Mouse (Mus musculus): ENCODE results near the gene Gm49325.

The Gm49325 gene

DNA sequence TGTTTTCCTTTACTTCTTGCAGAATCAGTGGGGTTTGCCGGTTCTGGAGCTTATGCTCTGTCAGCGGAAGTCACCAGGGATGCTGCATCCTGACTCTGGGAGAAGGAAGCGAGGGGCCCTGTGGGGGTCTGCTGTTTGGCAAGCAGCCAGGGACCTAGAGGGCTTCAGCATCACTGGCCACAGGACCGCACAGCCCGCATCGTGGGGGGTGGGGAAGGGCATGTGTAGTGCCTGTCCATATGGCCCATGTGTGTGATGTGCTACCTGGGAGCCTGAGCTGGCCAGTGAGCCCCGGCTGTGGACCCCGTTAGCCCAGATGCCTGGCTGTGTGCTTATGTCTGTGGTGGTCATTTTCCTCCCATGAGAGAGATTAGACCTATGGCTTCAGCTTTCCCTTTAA is 16.2 kb upstream of the Gm49325 start:
- no peak for DNase-seq

DNA sequence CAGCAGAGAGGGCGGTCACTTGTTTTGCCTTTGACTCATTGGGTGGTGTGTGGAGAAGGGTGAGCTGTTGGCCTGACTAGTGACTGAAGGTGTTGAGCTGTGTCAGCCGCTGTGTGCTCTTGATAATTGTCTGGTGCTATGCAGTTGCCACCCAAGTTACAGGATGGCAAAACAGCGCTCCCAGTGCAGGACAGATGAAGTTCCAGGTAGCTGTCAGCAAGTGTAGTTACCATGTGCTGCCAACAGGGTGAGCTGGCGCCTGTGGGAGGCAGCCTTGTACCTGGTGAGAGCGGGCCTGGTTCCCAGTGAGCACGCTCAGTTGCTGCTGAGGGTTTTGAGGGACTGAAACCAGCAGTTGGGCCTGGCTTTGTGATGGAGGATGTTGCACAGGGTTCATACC is 15.2 kb upstream of the Gm49325 start:
- DNase-seq = peak; percentile 73 to 74

DNA sequence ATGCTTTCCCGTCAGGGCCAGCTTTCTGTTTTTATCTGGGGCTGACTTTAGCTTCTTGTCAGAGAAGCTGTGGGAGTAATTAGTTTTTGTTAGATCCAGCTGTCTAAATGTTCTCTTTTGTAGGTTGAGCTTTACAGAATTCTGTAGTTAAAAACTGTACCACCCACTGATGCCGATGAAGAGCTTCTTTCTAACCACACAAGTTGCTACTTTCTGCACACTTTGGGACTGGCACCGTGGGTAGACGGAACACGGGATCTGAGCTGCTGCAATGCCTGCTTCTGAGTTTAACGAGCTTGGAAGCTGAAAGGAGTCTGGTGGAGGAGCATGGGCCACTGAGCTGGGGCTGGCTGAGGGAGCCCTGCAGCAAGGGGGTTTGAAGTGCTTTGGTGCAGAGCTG is 14.5 kb upstream of the Gm49325 start:
- no peak for DNase-seq

DNA sequence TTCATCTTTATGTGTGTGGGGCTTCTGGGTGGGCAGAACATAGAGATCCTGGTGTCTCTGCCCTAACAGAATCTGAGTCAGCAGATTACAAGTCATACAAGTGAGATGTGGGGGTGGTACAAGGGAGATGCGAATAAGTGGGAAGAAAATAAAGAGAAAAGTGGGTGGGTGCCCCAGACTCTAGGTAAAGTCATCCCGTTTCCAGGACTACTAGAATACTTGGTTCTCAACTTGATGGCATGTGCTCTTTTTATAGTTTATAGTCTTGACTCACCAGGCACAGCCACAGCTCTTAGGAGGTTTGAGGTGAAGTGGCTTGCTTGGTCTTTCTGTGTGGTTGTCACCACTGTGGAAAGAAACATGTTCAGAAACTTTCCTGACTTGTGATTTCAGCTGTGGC is 9.9 kb upstream of the Gm49325 start:
- DNase-seq = no peak

- no peak for DNase-seq
These were observed 3.0 kb upstream of the Gm49325 start for GRCm38 (mm10) chr10:77603021-77603420.

DNA sequence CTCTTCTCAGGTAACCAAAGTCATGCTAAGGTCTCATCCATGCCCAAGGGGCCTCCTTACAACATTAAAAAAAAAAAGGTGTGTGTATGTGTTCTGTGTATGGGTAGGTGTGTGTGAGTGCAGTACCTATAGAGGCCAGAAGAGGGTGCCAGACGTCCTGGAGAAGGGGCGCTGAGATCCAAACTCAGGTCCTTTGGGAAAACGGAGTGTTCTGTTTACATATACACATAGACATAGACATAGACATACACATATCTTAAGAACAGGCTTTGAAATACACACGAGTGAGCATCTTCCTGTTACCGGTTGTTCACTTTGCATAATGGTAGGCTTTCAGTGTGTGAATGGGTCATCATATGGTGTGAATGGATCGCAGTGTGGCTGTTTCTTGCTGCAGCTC is 1.9 kb upstream of the Gm49325 start:
- no peak for DNase-seq

GRCm38 (mm10) chr10:77604958-77605357 is 1.0 kb upstream of the Gm49325 start:
- no peak for DNase-seq

GRCm38 (mm10) chr10:77605368-77605767 is 629 bp upstream of the Gm49325 start:
- no peak for DNase-seq

- DNase-seq = peak in 1 of 2 experiments; percentile 39
These were observed 858 bp downstream of the Gm49325 start for GRCm38 (mm10) chr10:77606855-77607254.

DNA sequence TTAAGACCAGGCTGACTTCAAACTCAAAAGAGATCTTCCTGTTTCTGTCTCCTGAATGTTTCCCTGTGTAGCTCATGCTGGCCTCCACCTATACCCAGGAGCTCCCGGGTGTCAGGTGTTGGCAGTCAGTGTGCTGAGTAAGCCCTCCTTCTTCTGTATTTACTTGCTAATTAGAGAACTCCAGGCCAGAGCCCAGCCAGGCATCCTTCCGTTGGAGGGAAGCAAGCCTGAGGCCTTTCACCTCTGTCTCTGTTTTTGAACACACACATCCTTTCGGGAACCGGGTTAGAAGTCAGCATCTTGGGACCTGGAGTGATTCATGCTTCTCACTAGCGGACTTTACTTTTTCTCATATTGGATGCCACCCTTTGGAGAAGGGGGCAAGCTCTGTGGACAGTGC is 1.4 kb downstream of the Gm49325 start:
- no peak for DNase-seq

GRCm38 (mm10) chr10:77608589-77608988 is 2.6 kb downstream of the Gm49325 start:
- no peak for DNase-seq

DNA sequence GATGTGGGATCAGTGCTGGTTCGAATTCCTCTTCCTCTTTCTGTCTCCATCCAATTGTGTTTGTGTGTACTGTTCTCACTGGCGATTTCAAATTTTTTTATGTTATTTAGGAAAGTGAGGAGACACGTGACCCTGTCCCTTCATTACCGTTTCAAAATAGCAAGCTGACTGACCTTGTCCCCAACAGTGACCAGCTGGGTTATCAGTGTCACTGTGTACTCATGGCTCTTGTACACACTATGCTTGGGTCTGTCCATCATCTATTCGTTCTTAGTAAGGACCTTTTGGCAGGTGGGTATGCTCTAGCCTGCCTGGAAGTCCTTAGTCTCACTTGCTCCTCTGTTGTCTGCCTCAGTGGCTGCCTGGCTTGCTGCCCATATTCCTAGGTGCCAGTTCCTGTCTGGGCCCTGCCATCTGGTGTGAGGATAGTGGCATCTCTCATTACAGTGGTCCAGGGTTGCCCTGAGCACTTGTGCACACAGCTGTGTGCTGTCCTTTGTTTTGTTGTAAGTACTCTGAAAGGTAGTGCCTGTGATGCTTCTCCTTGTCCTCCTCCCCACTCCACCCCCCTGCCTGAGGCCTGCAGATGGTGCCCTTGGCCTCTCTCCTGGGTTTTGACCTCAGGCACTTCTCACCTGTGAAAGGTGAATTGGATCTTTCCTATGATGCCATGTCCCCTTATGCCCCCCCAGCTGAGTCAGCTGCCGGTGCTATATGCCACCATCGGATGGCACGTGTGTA is 4.4 kb downstream of the Gm49325 start:
- DNase-seq = no peak

GRCm38 (mm10) chr10:77613409-77613808 is 7.4 kb downstream of the Gm49325 start:
- DNase-seq = no peak

GRCm38 (mm10) chr10:77615647-77616046 is 9.7 kb downstream of the Gm49325 start:
- DNase-seq = no peak

DNA sequence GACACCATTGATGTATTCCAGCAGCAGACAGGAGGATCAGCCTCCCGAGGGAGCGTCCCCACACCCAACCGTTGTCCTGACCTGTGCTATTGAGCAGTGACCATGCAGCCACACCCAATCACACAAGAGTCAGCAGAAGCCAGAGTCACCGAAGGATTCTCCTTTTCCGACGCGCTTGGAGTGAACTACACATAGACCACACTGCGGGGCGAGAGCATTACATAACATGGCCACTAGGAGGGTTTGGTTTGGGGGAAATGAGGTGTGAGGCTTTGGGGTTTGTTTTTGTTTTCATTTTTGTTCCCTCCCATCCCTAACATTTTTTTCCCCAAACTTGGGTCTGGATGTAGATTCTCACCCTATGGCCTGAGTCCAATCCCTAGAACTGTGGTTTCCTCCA is 10.2 kb downstream of the Gm49325 start:
- no peak for DNase-seq

- DNase-seq = no peak
These were observed 10.9 kb downstream of the Gm49325 start for GRCm38 (mm10) chr10:77616926-77617325.

DNA sequence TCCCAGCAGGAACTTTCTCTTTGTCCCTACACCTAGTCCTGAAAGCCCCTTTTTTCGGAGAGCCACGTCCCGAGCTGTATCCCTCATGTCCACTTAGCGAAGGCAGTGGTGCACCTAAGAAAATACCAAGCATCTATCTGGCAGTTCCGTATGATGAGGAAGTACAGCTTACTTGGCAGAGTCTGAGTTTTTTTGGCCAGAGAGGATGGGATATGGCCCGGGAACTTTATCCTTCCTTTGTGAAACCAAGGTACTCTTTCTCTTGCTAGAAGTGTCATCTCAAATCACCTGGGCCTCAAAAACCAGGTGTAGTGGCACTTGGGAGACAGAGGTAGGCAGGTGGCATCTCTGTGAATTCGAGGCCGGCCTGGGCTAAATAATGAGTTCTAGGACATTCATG is 15.5 kb downstream of the Gm49325 start:
- DNase-seq = no peak

GRCm38 (mm10) chr10:77622055-77622988 is 16.3 kb downstream of the Gm49325 start, which contains the start of gene Ube2g2:
TSS of gene Ube2g2 (plus strand) at chr10:77622275.
- DNase-seq = peak; percentile 94 to 95

GRCm38 (mm10) chr10:77623069-77623492 is 17.1 kb downstream of the Gm49325 start:
- DNase-seq = no peak

- no peak for DNase-seq
These were observed 17.8 kb downstream of the Gm49325 start for GRCm38 (mm10) chr10:77623639-77624400.

- DNase-seq = no peak
These were observed 18.6 kb downstream of the Gm49325 start for GRCm38 (mm10) chr10:77624570-77624995.

DNA sequence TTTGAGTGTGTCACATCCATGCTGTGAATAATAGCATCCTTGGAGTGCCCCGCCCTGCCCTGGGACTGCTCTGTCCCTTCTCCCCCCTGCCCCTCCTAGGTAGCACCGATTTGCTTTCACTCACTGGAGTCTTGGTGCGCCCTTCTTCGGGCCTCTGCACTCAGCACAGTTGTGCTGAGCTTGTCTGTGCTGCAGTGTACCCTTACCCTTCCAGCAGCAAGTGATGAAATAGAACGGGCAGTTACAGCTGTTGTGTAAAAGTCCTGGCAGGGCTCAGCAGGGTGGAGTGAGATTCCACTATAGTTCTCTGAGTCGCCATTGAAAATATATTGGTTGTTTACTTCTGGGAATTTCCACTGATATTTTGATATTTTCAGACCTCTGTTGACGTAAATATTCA is 20.0 kb downstream of the Gm49325 start:
- DNase-seq = no peak

DNA sequence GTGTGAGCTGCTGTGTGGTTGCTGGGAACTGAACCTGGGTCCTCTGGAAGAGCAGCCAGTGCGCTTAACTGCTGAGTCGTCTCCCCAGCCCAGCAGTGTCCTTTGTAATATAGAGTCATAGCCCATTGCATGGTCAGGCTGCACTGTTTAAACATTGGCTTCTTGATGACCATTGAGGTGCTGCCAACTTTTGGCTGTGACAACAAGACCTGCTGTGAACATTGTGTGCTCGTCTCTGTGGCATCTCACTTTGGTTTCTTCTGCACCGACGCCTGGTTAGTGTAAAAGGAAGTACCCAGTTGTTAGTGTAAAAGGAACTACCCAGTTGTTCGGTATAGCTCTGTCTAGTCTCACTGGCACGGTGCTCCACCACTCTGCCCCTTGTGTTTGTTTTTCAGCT is 20.6 kb downstream of the Gm49325 start:
- DNase-seq = no peak

Data from thymus, postnatal 36 days (tissue).